Mouse (Mus musculus) layer of hippocampus, postnatal 25 days (tissue): ENCODE measurements around the gene Arl1. TPM values are rescaled to one million over a fixed set of nuclear protein-coding genes. Genes with fewer than 3 reads are reported as not detected.
"Not testable (repeated sequence)": the region's sequence is repeated elsewhere in the genome, so short reads cannot be mapped to it uniquely, and the experiment has no call there.

Source experiments
- DNase-seq, 2 experiments: peaks; one replicate each; pipeline ENCODE4 v3.0.0; 2022; ENCODE audit warnings: mixed read lengths in 2 of 2, low spot score in 1 of 2; ENCODE audit errors: extremely low spot score in 1 of 2
- total RNA-seq, 2 experiments: library from RNA; stranded (reverse); gene quantifications; 2 replicates each; pipeline ENCODE4 v1.2.3; 2021

The Arl1 gene
- total RNA-seq, 2 experiments from 2014 or later: 131 to 142 TPM

DNA sequence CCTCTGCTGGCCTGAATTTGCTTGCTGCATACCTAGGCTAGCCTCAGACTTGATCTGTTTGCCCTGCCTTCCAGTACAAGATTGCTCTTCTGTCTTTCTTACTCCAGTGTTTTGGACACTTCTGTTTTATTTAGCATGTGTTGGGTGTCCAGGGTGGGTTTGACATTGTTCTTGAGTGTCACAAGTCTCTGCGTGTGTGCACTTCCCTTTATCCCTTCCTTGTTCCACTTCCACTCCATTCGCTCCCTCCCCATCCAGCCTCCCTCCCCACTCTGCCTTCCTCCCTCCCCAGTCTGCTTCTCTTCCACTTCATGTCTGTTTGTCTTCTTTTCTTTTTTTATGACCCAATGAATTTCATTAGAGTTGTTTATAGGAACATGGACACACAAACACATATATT is 10.8 kb downstream of the Arl1 start:
- no peak for DNase-seq

DNA sequence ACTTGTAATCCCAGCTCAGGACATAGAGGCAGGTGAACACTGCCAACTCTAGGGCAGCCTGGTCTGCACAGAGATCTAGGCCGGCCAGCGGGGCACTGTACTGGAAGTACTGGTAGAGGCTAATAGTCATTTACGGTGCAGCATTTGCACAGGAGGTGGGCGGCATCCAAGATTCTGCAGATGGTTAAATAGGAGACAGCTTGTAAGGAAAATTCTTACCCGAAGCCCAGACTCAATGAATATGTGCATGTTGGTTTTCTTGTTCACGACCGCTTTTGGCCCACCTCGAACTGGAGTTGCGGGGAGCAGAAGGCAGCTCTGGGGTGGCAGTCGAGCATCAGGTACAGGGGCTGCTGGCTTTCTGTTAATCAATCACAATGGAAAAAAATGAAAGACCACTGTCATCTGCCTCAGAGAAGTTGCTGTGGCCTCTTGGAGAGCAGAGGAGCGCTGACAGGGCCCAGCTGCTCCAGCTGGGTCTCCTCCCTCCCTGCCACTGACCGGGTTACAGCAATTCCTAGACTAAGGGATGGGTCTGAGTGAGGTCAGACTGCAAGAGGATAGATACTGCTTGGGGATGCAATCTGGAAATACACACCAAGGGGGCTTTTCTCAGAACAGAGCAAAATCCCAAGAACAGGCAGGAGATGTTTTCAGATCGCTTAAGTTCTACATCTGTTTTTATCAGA is 31.0 kb downstream of the Arl1 start:
- DNase-seq: no peak

DNA sequence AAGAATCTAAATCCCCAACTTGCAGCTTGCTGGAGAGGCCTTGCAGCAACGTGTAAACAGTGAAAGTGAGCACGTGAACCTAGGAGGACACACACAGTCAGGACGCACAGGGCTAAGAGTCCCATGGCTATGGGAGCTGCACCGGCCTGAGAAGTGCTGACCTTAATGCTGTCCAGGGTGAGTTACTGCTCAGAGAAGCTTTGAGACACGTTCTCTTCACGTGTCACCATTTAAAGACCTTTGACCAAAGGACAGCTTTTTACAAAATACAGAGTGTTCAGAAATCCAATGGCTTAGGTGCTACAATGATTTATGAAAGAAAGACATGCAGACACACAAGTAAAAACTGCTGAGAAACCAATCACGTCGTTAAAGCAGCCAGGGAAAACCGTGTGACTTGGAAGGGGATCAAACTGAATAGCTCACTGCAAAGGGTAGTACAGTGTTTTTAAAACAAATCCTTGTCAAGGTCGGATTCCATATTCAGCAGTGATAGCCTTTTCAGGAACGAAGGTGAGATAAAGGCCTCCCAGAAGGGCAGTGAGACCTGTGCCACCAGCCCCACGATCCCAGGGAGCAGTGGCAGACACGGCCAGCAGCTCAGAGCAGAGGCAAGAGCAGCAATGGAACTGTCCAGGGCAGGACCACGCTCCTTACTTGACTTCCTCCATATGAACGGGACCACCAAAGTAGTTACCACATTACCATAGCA is 34.9 kb downstream of the Arl1 start:
- no peak for DNase-seq

DNA sequence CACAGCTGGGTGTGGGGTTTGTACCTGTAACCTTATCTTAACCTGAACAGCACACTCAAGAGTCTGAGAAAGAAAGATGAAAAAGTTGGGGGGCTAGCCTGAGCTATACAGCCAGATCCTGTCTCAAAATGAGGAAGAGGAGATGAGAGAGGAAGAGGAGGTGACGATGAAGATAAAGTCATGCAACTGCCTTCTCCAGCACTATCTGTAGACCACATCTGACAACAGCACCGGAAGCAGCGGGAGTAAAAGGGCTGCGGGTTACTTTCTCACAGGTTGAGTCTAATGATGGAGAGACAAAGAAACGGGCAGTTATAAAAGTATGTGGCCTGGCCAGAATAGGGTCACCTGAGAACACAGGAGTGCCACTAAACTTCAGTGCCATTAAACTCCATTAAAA is 38.3 kb downstream of the Arl1 start:
- no peak for DNase-seq

DNA sequence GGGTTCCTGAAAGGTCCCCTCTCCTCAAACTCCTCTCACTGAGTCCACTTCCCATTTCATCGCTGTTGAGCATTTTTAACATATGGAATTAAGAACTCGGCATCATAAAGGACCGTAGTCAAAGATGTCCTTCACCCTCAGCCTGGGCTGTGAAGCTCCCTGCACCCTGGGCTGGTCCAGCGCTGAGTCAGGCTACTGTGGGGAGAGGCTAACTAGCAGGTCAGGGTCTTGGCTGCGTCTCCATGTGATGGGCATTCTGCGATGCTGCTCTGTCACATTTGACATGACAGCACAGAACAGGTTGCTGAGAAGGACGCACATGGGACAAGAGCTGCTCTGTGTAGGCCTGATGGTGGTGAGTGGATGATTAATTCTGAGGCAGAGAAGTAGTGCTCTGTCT is 39.0 kb downstream of the Arl1 start:
- no peak for DNase-seq

DNA sequence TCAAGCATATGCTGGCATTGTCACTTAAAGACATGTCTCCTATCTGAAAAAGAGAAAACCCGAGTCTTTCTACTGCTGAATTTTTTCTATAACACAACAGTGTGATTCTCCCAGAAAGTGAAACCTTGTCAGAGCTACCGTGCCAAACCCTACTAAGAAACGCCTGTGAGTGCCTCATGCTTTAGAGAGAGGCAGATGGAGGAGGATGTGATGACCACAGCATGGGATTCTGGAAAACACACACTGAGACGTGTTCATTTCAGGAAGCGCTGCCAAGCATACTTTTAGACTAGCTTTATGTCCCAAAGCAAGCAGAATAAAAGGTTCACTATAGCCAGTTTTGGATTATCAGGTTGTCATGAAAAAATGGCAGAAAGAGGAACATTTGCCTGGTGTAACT is 42.3 kb downstream of the Arl1 start:
- not testable (repeated sequence) for DNase-seq

DNA sequence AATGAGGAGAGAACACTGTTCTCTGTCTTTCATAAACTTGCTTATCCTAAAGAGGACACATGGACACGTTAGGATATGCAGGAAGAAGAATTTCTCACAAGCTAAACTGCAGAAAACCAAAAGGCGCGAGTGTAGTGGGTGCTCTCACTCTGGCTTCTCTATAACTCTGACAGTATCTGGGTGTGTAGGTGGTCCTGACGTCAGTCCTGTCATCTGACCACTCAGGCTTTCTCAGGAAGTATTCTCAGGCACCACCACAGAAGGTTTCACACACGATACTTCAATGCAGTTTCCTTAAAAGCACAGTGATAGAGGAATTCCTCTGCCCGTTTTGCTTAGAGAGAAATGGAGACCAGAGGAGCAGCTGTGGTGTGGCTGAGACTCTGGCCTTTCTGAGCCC is 45.5 kb downstream of the Arl1 start:
- DNase-seq: no peak

DNA sequence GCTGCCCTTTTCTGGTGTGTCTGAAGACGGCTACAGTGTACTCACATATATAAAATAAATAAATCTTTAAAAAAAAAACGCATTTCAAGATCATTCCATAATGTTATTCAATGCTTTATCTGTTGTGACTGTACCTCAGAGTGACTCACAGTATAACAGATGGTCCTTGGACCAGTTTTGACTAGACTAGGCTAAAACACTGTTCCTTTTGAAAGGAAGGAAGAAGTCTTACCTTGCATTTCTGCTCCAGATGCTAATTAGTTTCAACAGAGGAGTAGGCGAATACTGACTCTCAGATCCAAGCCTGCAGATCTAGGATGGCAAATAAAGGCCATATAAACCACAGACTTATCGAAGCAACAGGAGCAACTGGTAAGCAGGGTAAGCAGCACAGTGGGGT is 50.1 kb downstream of the Arl1 start:
- no peak for DNase-seq

DNA sequence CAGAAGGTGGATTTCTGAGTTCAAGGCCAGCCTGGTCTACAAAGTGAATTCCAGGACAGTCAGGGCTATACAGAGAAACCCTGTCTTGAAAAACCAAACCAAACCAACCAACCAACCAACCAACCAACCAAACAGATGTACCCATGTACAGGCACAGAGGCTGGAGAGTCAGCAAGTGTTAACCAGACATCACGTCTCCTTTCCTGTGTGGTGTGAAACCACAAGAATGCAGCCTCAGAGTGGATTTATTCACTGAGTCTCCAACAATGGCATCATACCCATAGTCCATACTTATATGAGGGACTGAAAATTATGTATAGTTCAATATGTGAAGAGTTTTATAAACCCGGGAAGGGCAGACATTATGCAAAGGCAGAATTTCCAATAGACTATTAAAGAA is 52.5 kb downstream of the Arl1 start:
- not testable (repeated sequence) for DNase-seq

DNA sequence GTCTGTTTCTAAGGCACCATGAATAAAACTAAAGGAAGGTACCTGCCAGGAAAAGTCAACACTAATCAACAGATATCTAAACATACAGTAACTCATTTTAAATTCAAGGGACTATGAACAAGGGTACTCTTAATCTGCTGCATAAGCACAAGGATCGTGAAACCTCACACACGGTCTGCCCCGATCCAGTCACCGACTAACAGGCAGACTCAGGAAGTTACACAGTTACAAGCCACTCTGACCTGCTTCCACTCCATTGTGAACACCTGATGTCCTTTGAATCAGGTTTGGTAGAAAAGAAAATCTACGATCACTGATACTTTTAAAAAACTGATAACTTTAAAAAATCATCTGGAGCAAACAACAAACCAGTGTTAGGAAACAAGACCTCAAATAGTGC is 53.3 kb downstream of the Arl1 start:
- DNase-seq: no peak

DNA sequence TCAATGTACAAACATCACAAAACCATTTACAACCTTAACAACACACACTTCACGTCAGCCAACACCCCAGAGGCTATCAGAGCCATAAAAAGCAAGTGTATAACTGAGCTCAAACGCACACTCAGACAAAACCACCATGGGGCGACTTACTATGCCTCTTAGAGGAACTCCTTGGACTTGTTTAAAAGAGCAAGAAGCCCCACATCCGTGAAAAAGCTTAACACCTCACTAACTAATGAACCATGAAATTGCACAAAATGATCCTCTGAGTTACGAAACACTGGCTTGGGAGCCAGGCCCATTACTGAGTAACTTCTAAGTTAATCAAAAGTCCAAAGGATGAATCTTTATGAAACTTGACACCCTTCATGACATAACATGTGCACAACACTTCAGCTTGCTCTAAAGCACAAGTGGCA is 53.9 kb downstream of the Arl1 start:
- DNase-seq: no peak

DNA sequence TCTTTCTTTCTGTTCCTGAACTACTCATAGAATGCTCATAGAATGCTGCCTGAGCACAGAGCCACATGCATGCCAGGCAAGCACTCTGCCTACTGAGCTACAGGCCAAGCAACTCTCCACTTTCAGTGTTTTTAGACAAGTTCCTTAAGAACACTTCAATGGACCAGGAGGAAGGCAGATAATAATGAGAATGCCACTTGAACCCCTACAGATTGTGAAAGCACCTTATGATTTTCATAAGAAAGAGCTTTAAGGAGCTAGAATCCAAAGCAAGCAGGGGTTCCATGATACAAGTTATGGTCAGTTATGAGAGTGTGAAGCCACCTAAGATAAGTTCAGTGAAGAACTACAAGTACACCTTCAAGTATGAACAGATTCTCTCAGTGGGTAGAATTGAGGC is 63.0 kb downstream of the Arl1 start:
- no peak for DNase-seq

Other genes starting within 250 kb of the Arl1 start
- gene Chpt1, start 226.8 kb upstream of the Arl1 start, total RNA-seq: 10 to 100 TPM; 40.0 to 40.5 TPM
- 1 to 10 TPM in 1 of 2 experiments, under 1 TPM in 1; 0.96 to 1.4 TPM for gene Mybpc1, start 125.7 kb upstream of the Arl1 start, total RNA-seq
- not detected for gene Spic, start 45.8 kb upstream of the Arl1 start, total RNA-seq
- gene Utp20, start 95.9 kb downstream of the Arl1 start, total RNA-seq: 10 to 100 TPM; 19.1 to 24.3 TPM
- gene Slc5a8, start 155.1 kb downstream of the Arl1 start, total RNA-seq: under 1 TPM in 1 of 2 experiments, not detected in 1; 0.07 TPM